Mouse (Mus musculus): ENCODE measurements around the gene Specc1.

- TF ChIP-seq CTCF (IDR thresholded peaks at IDR 0.05; ENCODE audit: low read depth, low read length) (no peak), POLR2A (IDR thresholded peaks at IDR 0.05; ENCODE audit: borderline replicate concordance, low read depth, low read length) (no peak)
These were observed 108.0 kb downstream of the Specc1 start for GRCm38 (mm10) chr11:62064565-62064964.
